Mouse (Mus musculus) hindbrain, embryonic 13.5 days (tissue): Measurements from ENCODE around the gene Tmem274. TPM values are rescaled to one million over a fixed set of nuclear protein-coding genes. Genes with fewer than 3 reads are reported as not detected.

ENCODE experiments used
- polyA plus RNA-seq: library from polyadenylated mRNA; unstranded; fragments of >200 nt; fragmentation: Nextera tagmentation; extraction: Ambion mirVana; gene quantifications from 2 replicates; pipeline ENCODE4 v1.2.1, GENCODE M21; 2015

The Tmem274 gene
- polyA plus RNA-seq, 1 experiment from 2014 or later, result not detected

Other genes with a start within 250 kb of the Tmem274 start
- 155 and 169 TPM in 2 replicates for gene Kif1b, start 169.7 kb upstream of the Tmem274 start, polyA plus RNA-seq
- gene Ube4b, start 50.6 kb upstream of the Tmem274 start, polyA plus RNA-seq, result 56.5 and 59.5 TPM in 2 replicates
- not detected in 2 replicates for gene Rbp7, start 22.4 kb upstream of the Tmem274 start, polyA plus RNA-seq
- gene Nmnat1, start 7.8 kb downstream of the Tmem274 start, polyA plus RNA-seq, result 9.2 and 10.3 TPM in 2 replicates
- gene Lzic, start 7.9 kb downstream of the Tmem274 start, polyA plus RNA-seq, result 42.4 and 45.1 TPM in 2 replicates
- 85.3 and 85.4 TPM in 2 replicates for gene Ctnnbip1, start 40.9 kb downstream of the Tmem274 start, polyA plus RNA-seq
- gene Clstn1, start 109.1 kb downstream of the Tmem274 start, polyA plus RNA-seq, result 64.6 and 83.6 TPM in 2 replicates
- 17.1 and 18.1 TPM in 2 replicates for gene Pik3cd, start 225.2 kb downstream of the Tmem274 start, polyA plus RNA-seq